In genomic region chr1:167700221-167700620, GRCm38 (mm10) we compare ENCODE assay signal across 25 mouse cellular contexts. TPM values are rescaled to one million over a fixed set of nuclear protein-coding genes. Genes with fewer than 3 reads are reported as not detected.
A peak's percentile ranks its signal among the peaks of the same experiment; 100 is the strongest.
DNase-seq lines count a peak whose midpoint lies in the region; ATAC-seq and TF ChIP-seq lines count a peak whose summit lies in the region.
"Had no signal": no experiment of that assay in that cellular context is flagged by ENCODE, and none has a peak within 500 bp of the region (broad histone marks: within the 10 kb centered on the region; RNA-seq: fewer than 3 reads in every experiment).

No protein-coding gene starts in this region.

- H3K4me3 ChIP-seq in forebrain, embryonic 11.5 days (ENCODE audit: low read depth, low read length): no peak overlapping the region
- H3K4me3 ChIP-seq in forebrain, embryonic 15.5 days: no peak overlapping the region
- H3K4me3 ChIP-seq in heart, embryonic 10.5 days: no peak overlapping the region
- no peak overlapping the region for H3K4me3 ChIP-seq in midbrain, embryonic 10.5 days
- H3K4me3 ChIP-seq in midbrain, embryonic 14.5 days (replicated peaks; ENCODE audit: low read depth, low read length): no peak overlapping the region
- H3K4me3 ChIP-seq in stomach, postnatal 0 days (ENCODE audit: low read depth, low read length): no peak overlapping the region
- H3K4me3 ChIP-seq: embryonic facial prominence, embryonic 13.5 days; embryonic facial prominence, embryonic 15.5 days; erythroblast, embryonic 14.5 days; forebrain, embryonic 12.5 days had no signal

- H3K9ac ChIP-seq in forebrain, embryonic 11.5 days (ENCODE audit: low read length): no peak overlapping the region
- H3K9ac ChIP-seq in forebrain, embryonic 15.5 days (replicated peaks): no peak overlapping the region
- no peak overlapping the region for H3K9ac ChIP-seq in midbrain, embryonic 14.5 days (replicated peaks; ENCODE audit: low read length)
- no peak overlapping the region for H3K9ac ChIP-seq in stomach, postnatal 0 days (ENCODE audit: low read length)
- H3K9ac ChIP-seq: embryonic facial prominence, embryonic 13.5 days; embryonic facial prominence, embryonic 15.5 days; forebrain, embryonic 12.5 days had no signal

- no peak overlapping the region for H3K4me2 ChIP-seq in forebrain, embryonic 11.5 days (ENCODE audit: low read depth, low read length, severe bottlenecking)
- H3K4me2 ChIP-seq in forebrain, embryonic 15.5 days (replicated peaks): no peak overlapping the region
- no peak overlapping the region for H3K4me2 ChIP-seq in midbrain, embryonic 14.5 days (ENCODE audit: low read length)
- H3K4me2 ChIP-seq in stomach, postnatal 0 days (replicated peaks; ENCODE audit: low read depth): no peak overlapping the region
- H3K4me2 ChIP-seq: embryonic facial prominence, embryonic 13.5 days; embryonic facial prominence, embryonic 15.5 days; forebrain, embryonic 12.5 days had no signal

- no peaks in the 10 kb centered on the region for H3K4me1 ChIP-seq in forebrain, embryonic 11.5 days (replicated peaks; ENCODE audit: control insufficient read depth, insufficient read depth, low read length)
- no peaks in the 10 kb centered on the region for H3K4me1 ChIP-seq in forebrain, embryonic 15.5 days
- H3K4me1 ChIP-seq in heart, embryonic 10.5 days: no peaks in the 10 kb centered on the region
- H3K4me1 ChIP-seq in midbrain, embryonic 10.5 days: peaks cover 24% of the 10 kb centered on the region
- H3K4me1 ChIP-seq in midbrain, embryonic 14.5 days (ENCODE audit: control insufficient read depth, insufficient read depth, low read length): 0 out of 2 replicates have a peak, but pooled peaks cover 3% of the 10 kb centered on the region
- H3K4me1 ChIP-seq in stomach, postnatal 0 days (replicated peaks; ENCODE audit: control insufficient read depth, insufficient read depth): no peaks in the 10 kb centered on the region
- H3K4me1 ChIP-seq: embryonic facial prominence, embryonic 13.5 days; embryonic facial prominence, embryonic 15.5 days had no signal

- H3K27me3 ChIP-seq in forebrain, embryonic 11.5 days (ENCODE audit: control insufficient read depth, insufficient read depth, low read length): peaks cover 41% of the 10 kb centered on the region
- H3K27me3 ChIP-seq in forebrain, embryonic 15.5 days: peaks cover 49% of the 10 kb centered on the region
- H3K27me3 ChIP-seq in heart, embryonic 10.5 days (ENCODE audit: insufficient read depth, poor library complexity, severe bottlenecking): peaks cover 51% of the 10 kb centered on the region
- peaks cover 92% of the 10 kb centered on the region for H3K27me3 ChIP-seq in midbrain, embryonic 10.5 days (ENCODE audit: low read depth, poor library complexity, severe bottlenecking)
- peaks cover 33% of the 10 kb centered on the region for H3K27me3 ChIP-seq in midbrain, embryonic 14.5 days (ENCODE audit: control insufficient read depth, insufficient read depth, low read length)
- peaks cover 2% of the 10 kb centered on the region; the same call in 1 of the 2 replicates for H3K27me3 ChIP-seq in stomach, postnatal 0 days (ENCODE audit: control insufficient read depth, insufficient read depth, low read length)

- peak; percentile 60 for DNase-seq in forebrain, embryonic 11.5 days (ENCODE audit: low spot score)
- DNase-seq in heart, embryonic 10.5 days (ENCODE audit: low spot score): peak; percentile 57
- DNase-seq in heart, adult 18-20 months: no peak
- DNase-seq in midbrain, embryonic 10.5 days (ENCODE audit: low spot score): no peak
- DNase-seq in midbrain, embryonic 14.5 days: no peak
- DNase-seq in stomach, postnatal 0 days (ENCODE audit: low spot score): peak; percentile 12
- no peak for DNase-seq in right cerebral cortex, adult 18-20 months
- DNase-seq: adrenal gland, adult 2 months; adrenal gland, postnatal 10 days; adrenal gland, postnatal 25 days; cerebellum, adult 11 months; cerebellum, adult 18-20 months; cerebellum, adult 8-10 months; cerebellum, adult 9-11 months; cerebellum, postnatal 14 days; cerebellum, postnatal 36 days; embryo, embryonic 11 days had no signal

- H3K36me3 ChIP-seq in forebrain, embryonic 11.5 days (ENCODE audit: control insufficient read depth, insufficient read depth, low read length): no peaks in the 10 kb centered on the region
- H3K36me3 ChIP-seq in forebrain, embryonic 15.5 days: no peaks in the 10 kb centered on the region
- H3K36me3 ChIP-seq in heart, embryonic 10.5 days: no peaks in the 10 kb centered on the region
- H3K36me3 ChIP-seq in midbrain, embryonic 10.5 days: no peaks in the 10 kb centered on the region
- H3K36me3 ChIP-seq in midbrain, embryonic 14.5 days (ENCODE audit: control insufficient read depth, insufficient read depth, low read length): no peaks in the 10 kb centered on the region
- H3K36me3 ChIP-seq in stomach, postnatal 0 days (ENCODE audit: control insufficient read depth, insufficient read depth, low read length): no peaks in the 10 kb centered on the region
- H3K36me3 ChIP-seq: embryonic facial prominence, embryonic 13.5 days; embryonic facial prominence, embryonic 15.5 days; forebrain, embryonic 12.5 days had no signal

- ATAC-seq in forebrain, embryonic 11.5 days (replicated peaks; ENCODE audit: low FRiP score): peak; percentile 61
- ATAC-seq in forebrain, embryonic 15.5 days (replicated peaks): no peak
- no peak for ATAC-seq in midbrain, embryonic 14.5 days (ENCODE audit: low FRiP score, low TSS enrichment)
- no peak for ATAC-seq in stomach, postnatal 0 days (ENCODE audit: low FRiP score, low TSS enrichment)
- ATAC-seq: forebrain, embryonic 14.5 days had no signal

- 3% methylated on average over 7 of the region's 7 CpGs for WGBS in forebrain, embryonic 11.5 days
- 3% methylated on average over 7 of the region's 7 CpGs for WGBS in forebrain, embryonic 15.5 days
- WGBS in heart, embryonic 10.5 days: 16% methylated on average over 7 of the region's 7 CpGs
- WGBS in midbrain, embryonic 10.5 days: under 1% methylated on average over 7 of the region's 7 CpGs
- WGBS in midbrain, embryonic 14.5 days: 5% methylated on average over 7 of the region's 7 CpGs
- WGBS in stomach, postnatal 0 days: 33% methylated on average over 7 of the region's 7 CpGs

- TF ChIP-seq CTCF in stomach, postnatal 0 days (IDR thresholded peaks at IDR 0.05; ENCODE audit: low read depth): no peak

- no peak for TF ChIP-seq EP300 in stomach, postnatal 0 days (optimal IDR thresholded peaks at IDR 0.05)

- H3K27ac ChIP-seq in forebrain, embryonic 11.5 days (ENCODE audit: low read depth, low read length): no peak overlapping the region
- H3K27ac ChIP-seq in forebrain, embryonic 15.5 days (replicated peaks): no peak overlapping the region
- no peak overlapping the region for H3K27ac ChIP-seq in heart, embryonic 10.5 days
- H3K27ac ChIP-seq in midbrain, embryonic 10.5 days (replicated peaks): 0 out of 2 replicates have a peak overlapping the region, but pooled peaks have one; percentile 1
- no peak overlapping the region for H3K27ac ChIP-seq in midbrain, embryonic 14.5 days (replicated peaks; ENCODE audit: low read depth, low read length)
- H3K27ac ChIP-seq in stomach, postnatal 0 days (replicated peaks): no peak overlapping the region
- H3K27ac ChIP-seq: embryonic facial prominence, embryonic 13.5 days; embryonic facial prominence, embryonic 15.5 days; forebrain, embryonic 12.5 days had no signal

- no peaks in the 10 kb centered on the region; the same call in 1 of the 2 replicates for H3K9me3 ChIP-seq in forebrain, embryonic 11.5 days (ENCODE audit: control insufficient read depth, low read length)
- no peaks in the 10 kb centered on the region for H3K9me3 ChIP-seq in forebrain, embryonic 15.5 days
- H3K9me3 ChIP-seq in heart, embryonic 10.5 days: no peaks in the 10 kb centered on the region
- H3K9me3 ChIP-seq in midbrain, embryonic 10.5 days (replicated peaks): peaks cover 5% of the 10 kb centered on the region; the same call in 1 of the 2 replicates
- H3K9me3 ChIP-seq in midbrain, embryonic 14.5 days (ENCODE audit: control insufficient read depth, low read length): no peaks in the 10 kb centered on the region
- H3K9me3 ChIP-seq in stomach, postnatal 0 days (ENCODE audit: control insufficient read depth, low read length): no peaks in the 10 kb centered on the region
- H3K9me3 ChIP-seq: embryonic facial prominence, embryonic 13.5 days; embryonic facial prominence, embryonic 15.5 days; forebrain, embryonic 12.5 days had no signal

RNA-seq across cellular contexts. Expression of gene Lmx1a, which starts 11.2 kb away (rescaled TPM):
- 7.1 and 8.4 TPM in 2 replicates for polyA plus RNA-seq in forebrain, embryonic 11.5 days (2014; fragmentation: Nextera tagmentation; extraction: Ambion mirVana)
- polyA plus RNA-seq in forebrain, embryonic 15.5 days (2015; fragmentation: Nextera tagmentation; extraction: Ambion mirVana): 2.6 and 3.7 TPM in 2 replicates
- 2.2 and 4.0 TPM in 2 replicates for polyA plus RNA-seq in heart, embryonic 10.5 days (2016; fragmentation: Nextera tagmentation; extraction: Ambion mirVana)
- not detected for total RNA-seq in heart, adult 18-20 months (2021)
- 15.0 and 18.7 TPM in 2 replicates for polyA plus RNA-seq in midbrain, embryonic 10.5 days (2016; fragmentation: Nextera tagmentation; extraction: Ambion mirVana)
- polyA plus RNA-seq in midbrain, embryonic 14.5 days (2014; fragmentation: Nextera tagmentation; extraction: Ambion mirVana): 7.1 TPM in 2 replicates
- 0.02 TPM in 1 of 2 replicates, not detected in the other for polyA plus RNA-seq in stomach, postnatal 0 days (2015; fragmentation: Nextera tagmentation; extraction: Ambion mirVana)
- total RNA-seq: adrenal gland, postnatal 25 days; common myeloid progenitor, adult 5-6 weeks; MEL had no signal
- polyA plus RNA-seq: adrenal gland, adult 2 months; erythroblast, embryonic 14.5 days had no signal

Comparison
In these comparisons a context has a peak if more than half of its experiments do, and no peak if none do; other contexts are left out.
1. DNase-seq: peak in forebrain, embryonic 11.5 days (single experiment), heart, embryonic 10.5 days (single experiment) and stomach, postnatal 0 days (single experiment); none in heart, adult 18-20 months (0 of 2), midbrain, embryonic 10.5 days (single experiment), midbrain, embryonic 14.5 days (single experiment) and right cerebral cortex, adult 18-20 months (single experiment).